16 mouse cellular contexts compared by ENCODE assay signal in genomic region chr9:50244982-50245671, GRCm38 (mm10).
A peak's percentile ranks its signal among the peaks of the same experiment; 100 is the strongest.
DNase-seq lines count a peak whose midpoint lies in the region; ATAC-seq and TF ChIP-seq lines count a peak whose summit lies in the region.
"Had no signal": no experiment of that assay in that cellular context is flagged by ENCODE, and none has a peak within 500 bp of the region (broad histone marks: within the 10 kb centered on the region; RNA-seq: fewer than 3 reads in every experiment).

No protein-coding gene starts in this region.

- peak; percentile 93 for ATAC-seq in hindbrain, embryonic 11.5 days (ENCODE audit: low FRiP score)
- ATAC-seq in midbrain, embryonic 16.5 days: peak; percentile 93

- H3K4me1 ChIP-seq in hindbrain, embryonic 11.5 days (replicated peaks; ENCODE audit: control insufficient read depth, insufficient read depth, low read length): no peaks in the 10 kb centered on the region
- H3K4me1 ChIP-seq in midbrain, embryonic 16.5 days (ENCODE audit: control insufficient read depth, insufficient read depth, low read length): peaks cover 19% of the 10 kb centered on the region
- no peaks in the 10 kb centered on the region for H3K4me1 ChIP-seq in thymus, adult 2 months (replicated peaks; ENCODE audit: control insufficient read depth, insufficient read depth, low read length)

- H3K36me3 ChIP-seq in hindbrain, embryonic 11.5 days (ENCODE audit: control insufficient read depth, insufficient read depth, low read length): no peaks in the 10 kb centered on the region
- no peaks in the 10 kb centered on the region for H3K36me3 ChIP-seq in midbrain, embryonic 16.5 days (ENCODE audit: control insufficient read depth, insufficient read depth, low read length)
- no peaks in the 10 kb centered on the region for H3K36me3 ChIP-seq in thymus, adult 2 months (ENCODE audit: control insufficient read depth, insufficient read depth, low read length)
- H3K36me3 ChIP-seq: embryonic facial prominence, embryonic 12.5 days; lung, embryonic 15.5 days had no signal

- no peak for TF ChIP-seq CTCF in thymus, adult 2 months (IDR thresholded peaks at IDR 0.05; ENCODE audit: borderline replicate concordance, control insufficient read depth, extremely low read depth, insufficient read depth, low read length, poor library complexity)

- no peak overlapping the region for H3K9ac ChIP-seq in hindbrain, embryonic 11.5 days (ENCODE audit: low read depth, low read length)
- H3K9ac ChIP-seq in midbrain, embryonic 16.5 days (ENCODE audit: low read depth, low read length): peak overlapping the region; percentile 35; the same call in 1 of the 2 replicates
- H3K9ac ChIP-seq: embryonic facial prominence, embryonic 12.5 days; lung, embryonic 15.5 days had no signal

- no peaks in the 10 kb centered on the region for H3K9me3 ChIP-seq in hindbrain, embryonic 11.5 days (ENCODE audit: control insufficient read depth, low read length)
- no peaks in the 10 kb centered on the region for H3K9me3 ChIP-seq in midbrain, embryonic 16.5 days (replicated peaks; ENCODE audit: control insufficient read depth, low read length, poor library complexity, severe bottlenecking)
- H3K9me3 ChIP-seq: embryonic facial prominence, embryonic 12.5 days; lung, embryonic 15.5 days had no signal

- no peak overlapping the region for H3K4me2 ChIP-seq in hindbrain, embryonic 11.5 days (replicated peaks; ENCODE audit: low read depth, low read length)
- no peak overlapping the region for H3K4me2 ChIP-seq in midbrain, embryonic 16.5 days (ENCODE audit: low read length)
- H3K4me2 ChIP-seq: embryonic facial prominence, embryonic 12.5 days; lung, embryonic 15.5 days had no signal

- WGBS in hindbrain, embryonic 11.5 days: 38% methylated on average over 5 of the region's 5 CpGs
- WGBS in midbrain, embryonic 16.5 days: 15% methylated on average over 5 of the region's 5 CpGs
- 76% methylated on average over 5 of the region's 5 CpGs for WGBS in thymus, adult 2 months

- TF ChIP-seq POLR2A in thymus, adult 2 months (IDR thresholded peaks at IDR 0.05; ENCODE audit: control insufficient read depth, extremely low read depth, insufficient read depth, low read length, poor library complexity): no peak

- H3K27me3 ChIP-seq in hindbrain, embryonic 11.5 days (ENCODE audit: control insufficient read depth, insufficient read depth, low read length): no peaks in the 10 kb centered on the region
- H3K27me3 ChIP-seq in midbrain, embryonic 16.5 days (ENCODE audit: control insufficient read depth, insufficient read depth, low read depth, low read length): no peaks in the 10 kb centered on the region
- H3K27me3 ChIP-seq in thymus, adult 2 months (ENCODE audit: control insufficient read depth, insufficient read depth, low read length): no peaks in the 10 kb centered on the region
- H3K27me3 ChIP-seq: embryonic facial prominence, embryonic 12.5 days; lung, embryonic 15.5 days had no signal

- H3K4me3 ChIP-seq in hindbrain, embryonic 11.5 days (ENCODE audit: low read depth, low read length): no peak overlapping the region
- no peak overlapping the region for H3K4me3 ChIP-seq in midbrain, embryonic 16.5 days (ENCODE audit: low read depth, low read length)
- no peak overlapping the region for H3K4me3 ChIP-seq in thymus, adult 2 months (ENCODE audit: control insufficient read depth, insufficient read depth, low read length)
- H3K4me3 ChIP-seq: embryonic facial prominence, embryonic 12.5 days; gastrocnemius, adult 2 months; lung, embryonic 15.5 days had no signal

- peak overlapping the region; percentile 58 for H3K27ac ChIP-seq in hindbrain, embryonic 11.5 days (ENCODE audit: low read depth, low read length)
- H3K27ac ChIP-seq in midbrain, embryonic 16.5 days (ENCODE audit: low read length): peak overlapping the region; percentile 83
- no peak overlapping the region for H3K27ac ChIP-seq in thymus, adult 2 months (ENCODE audit: control insufficient read depth, insufficient read depth, low read length)
- H3K27ac ChIP-seq: embryonic facial prominence, embryonic 12.5 days; gastrocnemius, adult 2 months; lung, embryonic 15.5 days had no signal

- DNase-seq in cerebellum, postnatal 10 days: peak; percentile 36 to 42
- no peak for DNase-seq in cerebellum, adult 11-12 months
- peak; percentile 29 for DNase-seq in embryo, embryonic 11.5 days (ENCODE audit: low read depth, low spot score)
- peak; percentile 77 for DNase-seq in hindbrain, embryonic 11.5 days (ENCODE audit: low spot score)
- DNase-seq in thymus, adult 2 months: no peak
- DNase-seq in urinary bladder, postnatal 36 days (ENCODE audit: low spot score in 2 of 2): no peak
- DNase-seq in adrenal gland, postnatal 36 days: no peak
- DNase-seq: adrenal gland, postnatal 14 days; gastrocnemius, adult 2 months; heart, postnatal 14 days; kidney, postnatal 36 days; spleen, adult 18-20 months; thymus, postnatal 36 days had no signal

Comparison
In these comparisons a context has a peak if more than half of its experiments do, and no peak if none do; other contexts are left out.
1. DNase-seq: peak in cerebellum, postnatal 10 days (2 of 2), embryo, embryonic 11.5 days (single experiment) and hindbrain, embryonic 11.5 days (single experiment); none in cerebellum, adult 11-12 months (single experiment), thymus, adult 2 months (single experiment), urinary bladder, postnatal 36 days (0 of 2) and adrenal gland, postnatal 36 days (0 of 2).